Mouse (Mus musculus): Measurements from ENCODE around the gene Gm43064.

DNA sequence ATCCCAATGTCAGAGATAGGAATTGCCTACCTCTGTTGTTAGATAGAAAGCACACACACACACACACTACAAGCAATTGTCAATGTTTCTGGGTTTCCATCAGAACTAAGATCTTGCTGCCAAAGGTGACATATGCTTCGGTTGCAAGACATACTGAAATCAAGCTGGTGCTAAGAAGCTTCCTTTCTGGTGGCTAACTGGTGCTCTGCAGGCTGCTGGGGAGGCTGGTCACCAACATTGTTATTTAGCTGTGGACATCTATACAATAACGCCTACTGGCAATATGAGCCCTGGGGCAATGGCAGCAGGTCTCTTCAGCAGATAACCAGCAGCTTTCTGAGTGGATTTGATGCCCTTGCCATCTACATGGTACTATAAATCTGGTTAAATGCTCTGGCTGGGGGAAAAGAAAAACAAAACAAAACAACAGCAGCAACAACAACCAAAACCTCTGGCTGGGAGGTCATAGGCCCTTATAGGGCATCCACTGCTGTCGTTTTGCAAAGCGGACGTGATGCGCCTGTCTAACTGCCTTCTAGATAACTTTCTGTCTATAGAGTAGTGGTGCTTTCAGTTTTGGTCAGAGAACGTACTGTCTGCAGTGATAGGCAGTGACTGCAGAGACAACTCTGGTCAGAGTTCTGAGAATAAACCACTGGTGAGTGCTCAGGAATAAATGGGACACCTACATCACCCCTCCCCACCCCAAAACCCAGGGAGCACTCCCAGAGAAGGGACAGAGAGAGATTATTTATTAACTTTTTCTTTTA is 47.8 kb downstream of the Gm43064 start:
- TF ChIP-seq CTCF (IDR thresholded peaks at IDR 0.05) (no peak), EP300 (IDR thresholded peaks at IDR 0.05) (no peak)
